Mouse (Mus musculus) liver (tissue): ENCODE data around the gene Gucy1b1.

Experiments used
- DNase-seq: peaks from one replicate; pipeline ENCODE4 v3.0.0-alpha.2; 2020; ENCODE audit warnings: mixed read lengths

The Gucy1b1 gene

GRCm38 (mm10) chr3:82074201-82074851 is at the start of gene Gucy1b1:
Gene Gucy1b1 (minus strand): TSS chr3:82074689.
- peak; percentile 54 for DNase-seq

GRCm38 (mm10) chr3:82118916-82119315 is 44.4 kb upstream of the Gucy1b1 start:
- no peak for DNase-seq

DNA sequence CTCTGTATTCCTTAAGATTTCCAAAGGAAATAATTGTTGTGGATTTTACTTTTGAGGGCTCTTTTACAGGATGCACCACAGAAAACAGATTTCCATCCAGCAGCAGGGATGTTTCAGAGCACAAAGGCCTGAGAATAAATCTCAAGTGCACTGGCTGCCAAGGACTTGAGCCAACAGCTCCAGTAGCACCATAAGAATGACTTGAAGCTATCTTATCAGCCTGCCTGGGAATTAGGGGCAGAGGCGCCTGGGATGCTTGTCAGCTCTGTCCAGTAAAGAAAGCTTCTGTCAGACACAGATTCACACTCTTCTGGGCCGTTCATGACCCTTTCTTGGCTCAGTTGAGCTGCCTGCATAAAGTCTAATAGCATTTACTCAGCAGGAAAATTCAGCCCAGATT is 38.0 kb upstream of the Gucy1b1 start:
- no peak for DNase-seq

DNA sequence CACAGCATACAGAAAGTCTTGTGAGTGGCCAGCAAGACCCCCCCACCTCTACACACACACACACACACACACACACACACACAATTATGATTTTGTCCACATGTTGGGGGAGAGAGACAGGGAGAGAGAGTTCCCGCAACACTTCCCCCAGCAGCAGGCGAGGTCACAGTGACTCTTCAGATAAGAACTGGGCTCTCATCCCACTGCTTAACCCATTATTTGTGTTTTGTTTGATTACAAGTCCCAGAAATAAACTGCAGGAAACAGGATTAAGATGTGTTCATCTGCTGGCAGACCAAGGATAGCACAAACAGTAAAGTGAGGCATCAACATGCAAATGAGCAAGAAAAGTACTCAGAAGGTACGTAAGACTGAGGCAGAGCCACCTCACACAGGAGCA is 37.5 kb upstream of the Gucy1b1 start:
- DNase-seq = no peak

- no peak for DNase-seq
These were observed 34.5 kb upstream of the Gucy1b1 start for GRCm38 (mm10) chr3:82108951-82109350.

GRCm38 (mm10) chr3:82104229-82104628 is 29.7 kb upstream of the Gucy1b1 start:
- no peak for DNase-seq

DNA sequence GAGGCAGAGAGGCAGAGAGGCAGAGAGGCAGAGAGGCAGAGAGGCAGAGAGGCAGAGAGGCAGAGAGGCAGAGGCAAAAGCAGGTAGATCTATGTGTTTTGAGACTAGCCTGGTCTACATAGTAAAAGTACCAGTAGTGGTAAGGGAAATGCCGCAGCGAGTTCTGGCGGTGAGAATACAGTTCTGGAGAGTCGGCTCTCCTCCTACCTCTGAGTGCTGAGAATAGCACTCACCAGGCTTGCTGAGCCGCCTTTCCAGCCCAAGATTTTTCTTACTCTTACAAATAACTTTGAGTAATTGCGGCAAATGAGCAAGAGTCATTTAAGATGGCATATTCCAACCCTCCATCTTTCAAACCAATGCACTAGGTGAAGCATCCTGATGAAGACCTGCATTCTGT is 24.6 kb upstream of the Gucy1b1 start:
- no peak for DNase-seq

DNA sequence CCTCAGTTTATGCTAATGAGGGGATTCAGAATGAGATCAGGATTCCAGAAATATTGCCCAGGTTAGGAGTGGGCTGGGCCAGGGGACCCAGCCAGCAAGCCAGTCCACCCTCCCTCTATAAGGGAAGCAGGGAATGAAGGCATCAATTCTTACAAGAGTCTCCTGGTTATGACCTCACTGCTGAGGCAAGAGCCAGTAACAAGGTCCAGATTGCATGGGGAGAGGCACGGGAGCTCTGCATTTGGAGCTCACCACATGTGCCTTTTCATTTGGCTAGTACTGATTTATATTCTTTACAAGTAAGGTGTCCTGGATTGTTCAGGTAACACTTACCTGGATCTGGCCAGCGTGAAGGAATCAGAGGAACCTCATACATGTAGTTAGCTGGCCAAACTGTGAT is 22.3 kb upstream of the Gucy1b1 start:
- no peak for DNase-seq

DNA sequence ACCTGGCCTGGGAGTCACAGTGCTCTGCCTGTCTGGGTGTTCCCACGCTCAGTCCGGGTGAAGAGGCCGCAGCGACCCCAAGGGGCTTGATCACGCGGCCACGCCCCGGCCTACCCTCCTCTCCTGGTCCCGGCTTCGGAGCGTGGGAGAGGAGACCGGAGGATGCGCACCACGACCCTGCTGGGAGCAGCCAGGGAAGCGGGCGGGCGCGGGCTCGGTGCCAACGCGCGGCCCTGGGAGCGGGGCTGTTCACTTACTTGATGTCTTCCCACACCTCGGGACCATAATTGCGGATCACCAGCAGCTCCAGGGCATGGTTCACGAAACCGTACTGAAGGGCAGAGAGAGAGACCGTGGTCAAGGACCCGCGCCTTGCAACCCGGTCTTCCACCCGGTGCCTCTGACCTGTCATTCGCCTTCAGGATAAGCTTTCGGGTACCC is 728 bp downstream of the Gucy1b1 start:
- peak; percentile 29 for DNase-seq

DNA sequence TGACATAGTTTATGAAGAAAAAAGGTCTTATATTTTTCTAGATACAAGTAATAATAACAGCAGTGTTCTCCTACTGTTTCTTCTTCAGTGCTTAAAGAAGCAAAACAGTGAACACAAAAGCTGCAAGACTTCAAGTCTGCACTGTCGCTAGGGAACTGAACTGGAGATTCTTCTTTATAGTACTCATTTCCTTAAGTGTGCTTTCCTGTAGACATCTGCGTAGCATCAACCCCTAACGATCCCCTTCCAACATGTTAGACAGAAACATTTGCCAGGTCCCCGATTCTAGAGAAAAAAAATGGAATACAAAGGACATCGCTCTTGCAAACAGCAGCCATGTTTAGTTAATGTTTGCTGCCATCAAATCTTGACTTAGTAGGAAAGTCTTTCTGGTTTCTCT is 6.7 kb downstream of the Gucy1b1 start:
- DNase-seq = no peak

DNA sequence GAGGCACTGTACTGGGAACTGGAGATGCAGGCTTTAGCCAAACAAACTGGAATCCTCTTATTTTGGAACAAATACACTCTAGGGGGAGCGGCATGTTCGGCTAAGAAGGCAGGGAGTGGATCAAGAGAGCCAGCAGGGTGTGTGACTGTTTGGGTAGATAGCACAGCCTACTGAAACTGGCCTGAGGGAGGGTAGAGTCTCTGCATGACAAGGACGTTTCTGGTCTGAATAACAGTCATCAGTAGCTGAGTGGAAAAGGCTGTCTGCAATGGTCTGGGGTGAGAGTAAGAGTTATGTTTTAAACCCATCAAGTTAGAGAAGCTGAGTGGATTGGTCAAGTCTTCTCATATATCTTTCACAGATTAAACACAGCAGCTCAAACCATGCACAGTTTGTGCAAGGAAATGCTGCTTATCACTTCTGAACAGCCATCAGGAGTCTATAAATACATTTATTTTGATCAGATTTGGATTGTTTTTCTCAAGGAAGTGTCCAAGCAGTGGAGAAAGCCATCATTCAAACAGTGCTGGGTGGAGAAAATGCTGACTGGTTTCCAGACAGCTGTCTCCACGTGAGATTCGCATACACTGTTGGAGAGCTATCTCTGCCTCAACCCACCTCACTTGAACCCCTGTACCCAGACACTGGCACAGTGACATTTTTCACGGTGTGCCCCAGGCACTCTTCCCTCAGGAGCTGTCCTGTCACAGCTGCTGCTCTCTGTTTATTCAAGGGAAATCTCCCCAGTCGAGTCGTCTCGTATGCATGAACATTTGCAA is 12.9 kb downstream of the Gucy1b1 start:
- peak; percentile 10 for DNase-seq

- DNase-seq = no peak
These were observed 17.3 kb downstream of the Gucy1b1 start for GRCm38 (mm10) chr3:82057201-82057600.

- DNase-seq = no peak
These were observed 20.1 kb downstream of the Gucy1b1 start for GRCm38 (mm10) chr3:82054283-82054974.

DNA sequence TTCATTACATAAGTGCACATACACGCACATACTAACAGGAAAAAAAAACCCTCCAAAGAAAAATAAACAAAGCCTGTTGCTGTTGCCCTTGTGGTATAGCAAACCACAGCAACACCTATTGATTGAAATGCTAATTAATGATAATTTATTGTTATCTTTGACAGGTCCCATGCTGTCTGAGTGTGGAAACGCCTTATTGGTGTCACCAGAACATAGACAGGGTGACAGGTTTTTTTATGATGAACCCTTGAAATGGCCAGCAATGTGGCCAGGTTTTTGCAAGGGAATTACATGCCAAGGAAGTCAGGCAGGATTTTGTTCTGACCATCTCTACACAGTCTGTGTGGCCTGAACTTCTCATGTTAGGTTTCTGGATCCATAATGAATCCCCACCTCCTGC is 22.5 kb downstream of the Gucy1b1 start:
- DNase-seq = no peak

- DNase-seq = no peak
These were observed 23.0 kb downstream of the Gucy1b1 start for GRCm38 (mm10) chr3:82051468-82051867.

GRCm38 (mm10) chr3:82048681-82049080 is 25.8 kb downstream of the Gucy1b1 start:
- no peak for DNase-seq

DNA sequence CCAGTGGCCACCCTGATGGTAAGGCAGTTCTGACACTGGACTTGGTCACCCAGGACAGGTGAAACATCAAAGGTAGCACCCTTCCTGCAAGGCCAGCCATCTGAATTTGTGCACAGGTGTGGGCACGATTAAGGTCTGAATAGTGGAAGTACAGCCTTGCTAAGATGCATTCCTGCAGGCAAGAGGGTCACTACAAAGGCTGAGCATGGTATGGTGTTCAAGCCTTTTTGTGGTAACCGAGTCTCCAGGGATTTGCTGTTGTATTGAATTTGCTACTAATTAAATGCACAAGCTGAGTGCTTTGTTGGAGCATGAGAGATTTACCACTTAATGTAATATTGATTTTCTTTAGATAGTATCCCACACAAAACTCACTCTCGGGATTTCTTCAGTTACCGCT is 26.4 kb downstream of the Gucy1b1 start:
- no peak for DNase-seq

DNA sequence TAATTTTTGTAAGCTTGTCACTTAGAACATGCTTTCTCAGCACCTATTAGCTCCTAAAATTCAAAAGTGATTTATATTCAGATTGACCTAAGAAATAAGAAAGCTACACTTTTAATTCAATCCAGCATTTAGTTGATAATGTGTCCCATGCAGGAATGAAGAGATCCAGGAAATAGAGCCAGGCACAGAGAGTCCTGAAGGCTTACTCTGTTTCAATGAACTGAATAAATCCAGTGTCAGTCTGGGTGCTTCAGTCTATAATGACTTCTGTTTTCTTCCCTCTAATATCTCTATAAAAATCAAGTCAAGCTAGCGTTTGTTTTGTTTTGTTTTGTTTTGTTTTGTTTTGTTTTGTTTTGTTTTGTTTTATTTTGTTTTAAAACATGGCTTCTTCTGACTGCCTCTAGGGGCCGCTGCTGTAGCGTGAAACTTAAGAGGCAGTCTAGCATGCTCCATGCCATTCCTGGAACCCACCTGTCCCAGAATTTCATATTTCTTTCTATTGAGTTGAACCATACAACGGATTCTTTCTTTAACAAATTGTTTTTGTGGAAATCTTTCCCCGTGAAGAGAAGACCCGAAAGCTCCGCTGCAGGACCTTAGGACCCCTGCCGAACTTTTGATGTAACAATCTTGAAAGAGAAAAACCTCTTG is 27.3 kb downstream of the Gucy1b1 start:
- peak; percentile 21 for DNase-seq

DNA sequence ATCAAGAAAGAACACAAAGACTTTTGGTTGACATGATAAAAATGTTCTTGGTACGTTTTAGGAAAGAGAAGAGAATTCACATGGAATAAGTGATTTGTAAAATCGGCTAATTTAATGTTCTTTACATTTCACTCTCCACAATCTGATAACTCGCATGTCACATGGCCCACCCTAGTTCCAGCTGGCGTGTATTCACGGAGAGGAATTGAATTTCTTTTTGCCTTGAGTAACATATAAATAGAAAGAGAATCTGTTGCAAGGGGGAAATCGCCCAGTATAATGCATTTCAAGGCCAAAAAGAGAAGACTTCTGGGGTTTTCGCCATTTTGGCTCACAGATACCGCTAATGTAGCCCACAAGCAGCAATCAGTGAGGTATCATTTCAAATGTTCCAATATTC is 28.4 kb downstream of the Gucy1b1 start:
- DNase-seq = no peak

DNA sequence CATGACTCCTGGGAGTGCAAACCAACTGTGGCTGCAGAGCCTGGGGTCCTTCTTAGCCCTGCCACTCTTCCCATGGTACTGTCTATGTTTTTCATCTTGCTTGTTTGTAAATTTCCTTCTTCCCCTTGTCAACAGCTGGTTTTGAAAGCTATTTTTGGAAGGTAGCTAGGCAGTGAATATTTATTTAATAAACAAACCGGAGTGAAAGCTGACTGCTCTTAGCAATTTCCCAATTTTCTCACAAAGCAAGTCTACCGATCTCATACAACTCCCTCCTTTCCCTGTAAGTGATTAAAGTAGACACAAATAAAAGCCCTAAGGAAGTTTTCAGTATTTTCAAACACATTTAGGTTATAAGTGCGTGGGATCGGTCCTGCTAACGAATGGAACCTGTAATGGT is 29.6 kb downstream of the Gucy1b1 start:
- DNase-seq = no peak

- no peak for DNase-seq
These were observed 30.8 kb downstream of the Gucy1b1 start for GRCm38 (mm10) chr3:82043676-82044075.

- DNase-seq = no peak
These were observed 38.0 kb downstream of the Gucy1b1 start for GRCm38 (mm10) chr3:82036262-82037044.
